Mouse (Mus musculus): Measurements from ENCODE around the gene Mtg1.
"Not testable (repeated sequence)": the region's sequence is repeated elsewhere in the genome, so short reads cannot be mapped to it uniquely, and the experiment has no call there.

The Mtg1 gene

GRCm38 (mm10) chr7:140127911-140128310 lies 9.5 kb upstream of the Mtg1 start:
- DNase-seq (ENCODE audit: low spot score in 2 of 2): no peak

GRCm38 (mm10) chr7:140132184-140132583 lies 5.2 kb upstream of the Mtg1 start:
- not testable (repeated sequence) for DNase-seq (ENCODE audit: low spot score in 2 of 2)

GRCm38 (mm10) chr7:140134033-140134432 lies 3.3 kb upstream of the Mtg1 start:
- DNase-seq (ENCODE audit: low spot score in 2 of 2): not testable (repeated sequence)

GRCm38 (mm10) chr7:140135106-140135770 lies 2.1 kb upstream of the Mtg1 start:
- no peak for DNase-seq (ENCODE audit: low spot score in 2 of 2)

GRCm38 (mm10) chr7:140138021-140138310 lies 602 bp downstream of the Mtg1 start:
- no peak for DNase-seq (ENCODE audit: low spot score in 2 of 2)

GRCm38 (mm10) chr7:140141350-140141749 lies 4.0 kb downstream of the Mtg1 start:
- peak in 1 of 2 experiments; percentile 67 for DNase-seq (ENCODE audit: low spot score in 2 of 2)

GRCm38 (mm10) chr7:140144550-140144949 lies 7.2 kb downstream of the Mtg1 start:
- DNase-seq (ENCODE audit: low spot score in 2 of 2): no peak

GRCm38 (mm10) chr7:140153383-140153782 lies 16.0 kb downstream of the Mtg1 start:
- DNase-seq (ENCODE audit: low spot score in 2 of 2): peak in 1 of 2 experiments; percentile 64

GRCm38 (mm10) chr7:140153829-140154217 lies 16.5 kb downstream of the Mtg1 start:
- no peak for DNase-seq (ENCODE audit: low spot score in 2 of 2)

- DNase-seq (ENCODE audit: low spot score in 2 of 2): peak; percentile 55 to 79
These were observed 17.0 kb downstream of the Mtg1 start, which contains the start of gene Sprn for GRCm38 (mm10) chr7:140154218-140154927. TSS of gene Sprn (minus strand) at chr7:140154877.

- no peak for DNase-seq (ENCODE audit: low spot score in 2 of 2)
These were observed 23.0 kb downstream of the Mtg1 start for GRCm38 (mm10) chr7:140160363-140160762.

- DNase-seq (ENCODE audit: low spot score in 2 of 2): no peak
These were observed 27.3 kb downstream of the Mtg1 start, which contains the start of gene Olfr522 for GRCm38 (mm10) chr7:140164664-140165063. TSS of gene Olfr522 (minus strand) at chr7:140164764.

GRCm38 (mm10) chr7:140167950-140168349 lies 30.6 kb downstream of the Mtg1 start:
- no peak for DNase-seq (ENCODE audit: low spot score in 2 of 2)

- DNase-seq (ENCODE audit: low spot score in 2 of 2): no peak
These were observed 32.0 kb downstream of the Mtg1 start for GRCm38 (mm10) chr7:140169386-140169785.

GRCm38 (mm10) chr7:140170863-140171262 lies 33.5 kb downstream of the Mtg1 start:
- no peak for DNase-seq (ENCODE audit: low spot score in 2 of 2)

- DNase-seq (ENCODE audit: low spot score in 2 of 2): no peak
These were observed 35.6 kb downstream of the Mtg1 start, which contains the start of gene Olfr523 for GRCm38 (mm10) chr7:140172936-140173335. TSS of gene Olfr523 (plus strand) at chr7:140173217.

- DNase-seq (ENCODE audit: low spot score in 2 of 2): no peak
These were observed 41.8 kb downstream of the Mtg1 start for GRCm38 (mm10) chr7:140179176-140179575.

- no peak for DNase-seq (ENCODE audit: low spot score in 2 of 2)
These were observed 43.3 kb downstream of the Mtg1 start for GRCm38 (mm10) chr7:140180692-140181091.

- no peak for DNase-seq (ENCODE audit: low spot score in 2 of 2)
These were observed 46.8 kb downstream of the Mtg1 start for GRCm38 (mm10) chr7:140184206-140184605.

GRCm38 (mm10) chr7:140186646-140187620 lies 49.6 kb downstream of the Mtg1 start:
- peak in 1 of 2 experiments; percentile 45 for DNase-seq (ENCODE audit: low spot score in 2 of 2)

- peak in 1 of 2 experiments; percentile 28 for DNase-seq (ENCODE audit: low spot score in 2 of 2)
These were observed 50.5 kb downstream of the Mtg1 start for GRCm38 (mm10) chr7:140187721-140188390.
